Mouse (Mus musculus): Measurements from ENCODE around the gene Tmem179b. TPM values are rescaled to one million over a fixed set of nuclear protein-coding genes. Genes with fewer than 3 reads are reported as not detected.

Gene Tmem179b
- 57.1 and 60.9 TPM in 2 replicates for polyA plus RNA-seq (2015; fragmentation: Nextera tagmentation; extraction: Ambion mirVana)

GRCm38 (mm10) chr19:8774086-8774835, at the start of gene Tmem179b:
Gene Tmem179b (minus strand): TSS chr19:8774467.
- peak within 1 kb of the TSS; percentile 98 for H3K9ac ChIP-seq (ENCODE audit: low read length)
- H3K9me3 ChIP-seq (replicated peaks; ENCODE audit: control insufficient read depth, low read length), result no peaks in the 10 kb centered on the region
- H3K4me2 ChIP-seq (ENCODE audit: low read depth, low read length), result peak within 1 kb of the TSS; percentile 79
- ATAC-seq (replicated peaks; ENCODE audit: extremely low read depth, insufficient read depth, low FRiP score), result peak; percentile 91
- no peaks in the 10 kb centered on the region for H3K27me3 ChIP-seq (ENCODE audit: control insufficient read depth, insufficient read depth, low read length)
- H3K4me3 ChIP-seq (ENCODE audit: low read length), result peak within 1 kb of the TSS; percentile 92
- WGBS, result under 1% methylated on average over 64 of the region's 68 CpGs
- H3K27ac ChIP-seq (ENCODE audit: low read length), result peak within 1 kb of the TSS; percentile 98
- peaks cover 19% of the 10 kb centered on the region for H3K36me3 ChIP-seq (ENCODE audit: control insufficient read depth, insufficient read depth)
- peaks cover 26% of the 10 kb centered on the region for H3K4me1 ChIP-seq (ENCODE audit: control insufficient read depth, insufficient read depth, low read length)

- Histone ChIP-seq H3K9me3 (replicated peaks; ENCODE audit: control insufficient read depth, low read length) (no peaks in the 10 kb centered on the region), H3K27ac (ENCODE audit: low read length) (no peak overlapping the region), H3K9ac (ENCODE audit: low read length) (no peak overlapping the region), H3K36me3 (ENCODE audit: control insufficient read depth, insufficient read depth) (peaks cover 42% of the 10 kb centered on the region), H3K4me1 (ENCODE audit: control insufficient read depth, insufficient read depth, low read length) (peaks cover 18% of the 10 kb centered on the region), H3K4me3 (ENCODE audit: low read length) (peak overlapping the region; percentile 33), H3K27me3 (ENCODE audit: control insufficient read depth, insufficient read depth, low read length) (no peaks in the 10 kb centered on the region), H3K4me2 (ENCODE audit: low read depth, low read length) (peak overlapping the region; percentile 88)
- ATAC-seq (replicated peaks; ENCODE audit: extremely low read depth, insufficient read depth, low FRiP score), result no peak
- 64% methylated on average over 8 of the region's 8 CpGs for WGBS
These were observed 48.4 kb upstream of the Tmem179b start for GRCm38 (mm10) chr19:8822696-8823095.

GRCm38 (mm10) chr19:8821146-8821545, 46.9 kb upstream of the Tmem179b start:
- no peak for ATAC-seq (replicated peaks; ENCODE audit: extremely low read depth, insufficient read depth, low FRiP score)
- Histone ChIP-seq H3K9ac (ENCODE audit: low read length) (peak overlapping the region; percentile 98), H3K4me1 (ENCODE audit: control insufficient read depth, insufficient read depth, low read length) (peaks cover 29% of the 10 kb centered on the region), H3K27me3 (ENCODE audit: control insufficient read depth, insufficient read depth, low read length) (no peaks in the 10 kb centered on the region), H3K9me3 (replicated peaks; ENCODE audit: control insufficient read depth, low read length) (no peaks in the 10 kb centered on the region), H3K27ac (ENCODE audit: low read length) (peak overlapping the region; percentile 100), H3K4me3 (ENCODE audit: low read length) (peak overlapping the region; percentile 100), H3K4me2 (ENCODE audit: low read depth, low read length) (peak overlapping the region; percentile 88), H3K36me3 (ENCODE audit: control insufficient read depth, insufficient read depth) (peaks cover 33% of the 10 kb centered on the region)
- under 1% methylated on average over 7 of the region's 7 CpGs for WGBS

GRCm38 (mm10) chr19:8820424-8820956, 46.2 kb upstream of the Tmem179b start:
- Histone ChIP-seq H3K36me3 (ENCODE audit: control insufficient read depth, insufficient read depth) (peaks cover 31% of the 10 kb centered on the region), H3K4me1 (ENCODE audit: control insufficient read depth, insufficient read depth, low read length) (peaks cover 29% of the 10 kb centered on the region), H3K4me3 (ENCODE audit: low read length) (peak overlapping the region; percentile 100), H3K4me2 (ENCODE audit: low read depth, low read length) (peak overlapping the region; percentile 88), H3K27ac (ENCODE audit: low read length) (peak overlapping the region; percentile 100), H3K9ac (ENCODE audit: low read length) (peak overlapping the region; percentile 98), H3K9me3 (replicated peaks; ENCODE audit: control insufficient read depth, low read length) (no peaks in the 10 kb centered on the region), H3K27me3 (ENCODE audit: control insufficient read depth, insufficient read depth, low read length) (no peaks in the 10 kb centered on the region)
- ATAC-seq (replicated peaks; ENCODE audit: extremely low read depth, insufficient read depth, low FRiP score), result peak; percentile 13
- WGBS, result under 1% methylated on average over 47 of the region's 48 CpGs

- H3K4me1 ChIP-seq (ENCODE audit: control insufficient read depth, insufficient read depth, low read length), result peaks cover 29% of the 10 kb centered on the region
- peak within 1 kb of the TSS; percentile 100 for H3K27ac ChIP-seq (ENCODE audit: low read length)
- peak; percentile 94 for ATAC-seq (replicated peaks; ENCODE audit: extremely low read depth, insufficient read depth, low FRiP score)
- H3K9ac ChIP-seq (ENCODE audit: low read length), result peak within 1 kb of the TSS; percentile 98
- H3K4me2 ChIP-seq (ENCODE audit: low read depth, low read length), result peak within 1 kb of the TSS; percentile 88
- H3K9me3 ChIP-seq (replicated peaks; ENCODE audit: control insufficient read depth, low read length), result no peaks in the 10 kb centered on the region
- peak within 1 kb of the TSS; percentile 100 for H3K4me3 ChIP-seq (ENCODE audit: low read length)
- under 1% methylated on average over 81 of the region's 83 CpGs for WGBS
- peaks cover 30% of the 10 kb centered on the region for H3K36me3 ChIP-seq (ENCODE audit: control insufficient read depth, insufficient read depth)
- no peaks in the 10 kb centered on the region for H3K27me3 ChIP-seq (ENCODE audit: control insufficient read depth, insufficient read depth, low read length)
These were observed 45.5 kb upstream of the Tmem179b start, which contains the start of gene Hnrnpul2 for GRCm38 (mm10) chr19:8819596-8820423. Gene Hnrnpul2 (plus strand): TSS chr19:8820010.

- no peaks in the 10 kb centered on the region for H3K27me3 ChIP-seq (ENCODE audit: control insufficient read depth, insufficient read depth, low read length)
- under 1% methylated on average over 33 of the region's 33 CpGs for WGBS
- H3K9me3 ChIP-seq (replicated peaks; ENCODE audit: control insufficient read depth, low read length), result no peaks in the 10 kb centered on the region
- peak within 1 kb of the TSS; percentile 88 for H3K4me2 ChIP-seq (ENCODE audit: low read depth, low read length)
- peak within 1 kb of the TSS; percentile 100 for H3K27ac ChIP-seq (ENCODE audit: low read length)
- peaks cover 29% of the 10 kb centered on the region for H3K4me1 ChIP-seq (ENCODE audit: control insufficient read depth, insufficient read depth, low read length)
- peak within 1 kb of the TSS; percentile 98 for H3K9ac ChIP-seq (ENCODE audit: low read length)
- ATAC-seq (replicated peaks; ENCODE audit: extremely low read depth, insufficient read depth, low FRiP score), result peak; percentile 89
- H3K4me3 ChIP-seq (ENCODE audit: low read length), result peak within 1 kb of the TSS; percentile 100
- peaks cover 24% of the 10 kb centered on the region for H3K36me3 ChIP-seq (ENCODE audit: control insufficient read depth, insufficient read depth)
These were observed 44.7 kb upstream of the Tmem179b start, which contains the start of gene Ttc9c for GRCm38 (mm10) chr19:8818801-8819595. Gene Ttc9c (minus strand): TSS chr19:8819333.

- Histone ChIP-seq H3K36me3 (ENCODE audit: control insufficient read depth, insufficient read depth) (peaks cover 18% of the 10 kb centered on the region), H3K4me2 (ENCODE audit: low read depth, low read length) (peak overlapping the region; percentile 88), H3K9me3 (replicated peaks; ENCODE audit: control insufficient read depth, low read length) (no peaks in the 10 kb centered on the region), H3K4me1 (ENCODE audit: control insufficient read depth, insufficient read depth, low read length) (peaks cover 29% of the 10 kb centered on the region), H3K9ac (ENCODE audit: low read length) (peak overlapping the region; percentile 81), H3K4me3 (ENCODE audit: low read length) (peak overlapping the region; percentile 100), H3K27me3 (ENCODE audit: control insufficient read depth, insufficient read depth, low read length) (no peaks in the 10 kb centered on the region), H3K27ac (ENCODE audit: low read length) (peak overlapping the region; percentile 100)
- 15% methylated on average over 14 of the region's 14 CpGs for WGBS
- no peak for ATAC-seq (replicated peaks; ENCODE audit: extremely low read depth, insufficient read depth, low FRiP score)
These were observed 44.1 kb upstream of the Tmem179b start for GRCm38 (mm10) chr19:8818301-8818798.

- H3K9me3 ChIP-seq (replicated peaks; ENCODE audit: control insufficient read depth, low read length), result no peaks in the 10 kb centered on the region
- H3K36me3 ChIP-seq (ENCODE audit: control insufficient read depth, insufficient read depth), result peaks cover 25% of the 10 kb centered on the region
- WGBS, result 75% methylated on average over 3 of the region's 3 CpGs
- ATAC-seq (replicated peaks; ENCODE audit: extremely low read depth, insufficient read depth, low FRiP score), result no peak
- no peak overlapping the region for H3K27ac ChIP-seq (ENCODE audit: low read length)
- H3K9ac ChIP-seq (ENCODE audit: low read length), result peak overlapping the region; percentile 42; the same call in 1 of the 2 replicates
- H3K4me1 ChIP-seq (ENCODE audit: control insufficient read depth, insufficient read depth, low read length), result peaks cover 18% of the 10 kb centered on the region
- H3K27me3 ChIP-seq (ENCODE audit: control insufficient read depth, insufficient read depth, low read length), result no peaks in the 10 kb centered on the region
- H3K4me3 ChIP-seq (ENCODE audit: low read length), result no peak overlapping the region
- H3K4me2 ChIP-seq (ENCODE audit: low read depth, low read length), result no peak overlapping the region
These were observed 42.7 kb upstream of the Tmem179b start for GRCm38 (mm10) chr19:8817001-8817400.
